Mouse (Mus musculus) retina, embryonic 14.5 days (tissue): ENCODE measurements around the gene Tspan13.

Experiments used
- DNase-seq: peaks from one replicate; pipeline ENCODE4 v3.0.0-alpha.2; 2015; ENCODE audit warnings: low spot score

Gene Tspan13

DNA sequence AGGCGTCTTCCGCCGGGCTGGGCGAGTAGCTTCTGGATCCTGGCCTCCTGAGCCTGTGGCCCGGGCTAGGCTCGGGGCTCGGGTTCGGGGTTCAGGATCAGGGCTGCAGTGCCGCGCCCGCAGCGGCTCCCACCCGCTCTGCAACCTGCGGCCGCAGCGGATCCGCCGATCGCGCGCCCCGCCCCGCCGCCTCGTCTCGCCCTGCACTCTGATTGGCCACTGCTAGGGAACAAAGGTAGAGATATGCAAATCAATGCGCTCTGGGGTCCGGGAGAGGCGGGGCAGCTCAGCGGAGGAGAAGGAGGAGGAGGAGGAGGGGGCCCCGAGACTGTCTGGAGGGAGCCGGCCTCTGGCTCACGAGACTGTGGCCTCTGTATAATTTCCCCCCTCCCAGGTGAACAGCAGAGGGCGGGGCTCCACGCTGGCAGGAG is at the start of gene Tspan13:
Gene Tspan13 (minus strand): TSS at position 153 of the 431 bp plus-strand sequence.
- peak; percentile 92 for DNase-seq

DNA sequence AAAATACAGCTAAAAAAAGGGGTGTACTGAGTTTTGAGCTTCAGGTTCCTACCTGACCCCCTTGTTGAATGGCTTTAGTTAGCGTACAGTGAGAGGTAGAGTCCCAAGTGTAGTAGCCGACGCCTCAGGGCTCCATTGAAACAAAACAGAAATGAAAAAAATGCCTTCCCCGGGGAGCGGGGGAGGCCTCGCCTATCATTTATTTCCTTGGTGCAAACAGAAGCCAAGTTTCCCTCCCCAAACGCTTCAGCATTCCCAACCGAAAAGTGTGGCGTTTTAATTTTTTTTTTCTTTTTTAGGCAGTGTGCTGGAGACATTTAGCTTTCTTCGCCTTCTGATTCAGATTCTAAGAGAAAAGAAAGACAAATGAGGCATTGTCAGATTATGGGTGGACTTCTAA is 49.7 kb upstream of the Tspan13 start:
- no peak for DNase-seq

DNA sequence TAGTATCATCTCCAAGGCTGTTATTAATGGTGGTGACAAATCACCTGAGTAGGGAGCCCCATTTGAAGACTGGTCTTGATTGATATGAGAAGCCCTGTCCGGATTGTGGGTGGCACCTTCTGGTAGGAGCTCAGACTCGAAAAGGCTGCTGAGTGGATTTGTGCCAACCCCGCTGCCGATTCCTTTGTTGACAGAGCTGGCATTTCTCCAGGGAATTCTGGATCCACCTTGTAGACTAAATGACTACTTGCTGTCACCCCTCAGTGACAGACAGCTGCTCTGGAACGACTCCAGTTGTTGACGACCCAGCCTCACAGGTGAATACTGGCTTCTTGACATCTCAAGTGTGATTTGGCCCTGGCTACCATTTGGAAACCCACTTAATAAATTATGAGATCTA is 46.9 kb upstream of the Tspan13 start:
- DNase-seq: no peak

DNA sequence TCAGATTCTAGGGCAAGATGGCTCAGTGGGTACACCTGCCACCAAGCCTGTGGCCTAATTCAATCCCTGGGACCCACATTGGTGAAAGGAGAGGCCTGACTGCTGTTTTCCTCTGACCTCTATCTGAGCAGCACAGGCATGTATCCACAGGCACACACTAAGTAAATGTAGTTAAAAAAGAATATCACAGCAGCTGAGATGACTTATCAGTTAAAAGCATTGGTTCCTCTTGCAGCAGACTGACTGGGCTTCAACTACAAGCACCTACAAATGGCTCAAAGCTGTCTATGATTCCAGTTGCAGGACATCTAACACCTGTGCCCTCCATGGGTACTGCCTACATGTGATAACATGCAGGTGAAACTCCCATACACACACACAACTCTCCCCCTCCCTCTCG is 46.5 kb upstream of the Tspan13 start:
- no peak for DNase-seq

DNA sequence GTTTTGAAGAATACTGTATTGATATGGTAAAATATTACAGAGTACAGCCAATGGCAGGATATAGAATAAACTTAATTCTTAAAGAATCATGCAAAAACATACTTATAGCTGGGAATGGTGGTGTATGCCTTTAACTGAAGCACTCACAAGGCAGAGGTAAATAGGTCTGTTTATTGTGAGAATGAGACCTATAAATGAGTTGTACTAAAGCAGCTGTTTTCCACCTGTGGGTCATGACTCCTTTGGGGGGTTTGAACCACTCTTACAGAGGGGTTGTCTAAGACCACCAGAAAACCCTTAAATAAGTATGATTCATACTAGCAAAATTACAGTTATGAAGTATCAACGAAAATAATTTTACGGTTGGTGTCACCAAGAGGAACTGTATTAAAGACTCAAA is 43.1 kb upstream of the Tspan13 start:
- DNase-seq: no peak

DNA sequence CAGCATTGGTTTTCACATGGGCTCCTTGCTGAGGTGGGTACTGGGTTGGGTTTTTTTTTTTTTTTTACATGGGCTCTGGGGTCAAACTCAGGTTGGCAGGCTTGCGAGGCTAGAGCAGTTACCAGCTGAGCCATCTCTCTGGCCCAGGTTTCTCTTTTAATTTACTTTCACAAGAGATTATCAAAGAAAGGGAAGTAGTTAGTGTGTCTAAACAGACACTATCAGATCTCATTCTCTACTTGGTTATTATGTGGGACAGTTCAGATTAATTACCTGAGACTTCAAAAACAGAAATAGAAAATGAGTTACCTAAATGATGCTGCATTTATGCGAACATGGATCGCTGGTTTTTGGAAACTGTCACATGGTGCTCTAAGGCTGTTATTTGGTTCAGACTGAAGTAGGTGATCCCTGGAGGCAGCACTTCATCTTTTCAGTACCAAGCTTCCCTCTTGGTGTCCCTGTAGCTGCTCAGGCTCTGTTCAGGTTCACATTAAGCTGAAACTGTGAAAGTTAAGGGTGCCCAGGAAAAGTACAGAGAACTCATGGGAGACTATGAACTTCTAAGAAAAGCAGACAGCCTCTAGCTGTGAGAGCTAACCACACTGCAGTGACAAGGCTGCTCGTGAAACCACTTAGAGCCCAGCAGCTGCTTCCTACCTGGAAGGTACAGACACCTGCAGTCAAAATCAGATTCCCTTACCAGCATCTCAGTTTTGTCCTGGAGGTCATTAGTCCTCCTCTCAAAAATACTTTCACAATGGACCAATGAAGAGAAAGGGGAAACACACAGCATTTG is 36.0 kb upstream of the Tspan13 start:
- no peak for DNase-seq

DNA sequence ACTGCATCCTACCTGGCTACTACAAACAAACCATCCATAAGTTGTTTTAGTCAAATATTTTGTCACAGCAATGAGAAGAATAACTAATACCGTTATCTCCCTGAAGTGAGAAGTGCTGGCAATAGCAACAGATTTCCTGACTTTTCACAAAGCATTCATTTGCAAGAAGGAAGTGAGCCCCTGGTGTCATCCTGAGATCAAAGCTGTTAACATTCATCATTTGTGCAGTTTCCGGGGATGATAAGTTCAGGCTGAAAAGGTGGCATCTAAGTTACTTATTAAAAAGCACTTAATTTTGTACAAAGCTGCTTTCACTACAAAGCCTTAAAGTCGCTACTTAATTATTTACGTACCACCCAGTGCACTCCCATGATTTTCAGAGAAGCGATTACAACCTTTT is 30.6 kb upstream of the Tspan13 start:
- no peak for DNase-seq

DNA sequence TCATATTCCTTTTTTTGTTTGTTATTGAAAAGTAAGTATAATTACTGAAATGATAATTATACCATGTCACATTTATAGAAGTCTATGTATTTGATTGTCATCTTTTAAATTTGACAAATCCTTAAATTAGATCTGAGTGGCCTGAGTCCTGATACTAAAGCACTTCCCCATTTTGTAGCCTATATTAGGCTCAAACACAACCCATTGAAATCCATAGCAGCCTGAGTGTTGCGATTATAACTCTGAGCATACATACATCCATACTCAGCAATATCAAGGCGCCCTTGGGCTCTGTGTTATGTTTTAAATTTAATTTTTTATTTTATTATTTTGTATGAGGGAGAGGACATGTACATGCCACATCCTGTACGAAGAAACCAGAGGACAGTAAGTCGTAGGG is 27.9 kb upstream of the Tspan13 start:
- DNase-seq: no peak

DNA sequence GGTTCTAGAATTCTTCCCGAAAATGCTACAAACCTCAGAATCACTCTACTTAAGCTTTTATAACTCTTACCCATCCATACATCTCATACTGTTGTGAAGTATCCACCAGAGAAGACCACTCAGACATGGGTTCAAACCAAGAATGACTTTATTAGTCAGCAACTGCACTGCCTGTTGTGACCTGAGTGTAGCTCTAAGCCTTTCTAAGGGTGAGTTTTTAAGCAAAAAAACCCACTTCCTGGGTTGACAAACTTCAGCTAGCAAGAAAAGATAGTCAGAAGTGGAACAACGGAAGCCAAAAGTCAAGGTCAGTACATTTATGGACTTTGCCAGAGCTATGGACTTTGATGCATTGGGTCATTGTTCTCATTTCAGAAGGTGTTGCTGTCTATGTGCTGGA is 25.2 kb upstream of the Tspan13 start:
- no peak for DNase-seq

DNA sequence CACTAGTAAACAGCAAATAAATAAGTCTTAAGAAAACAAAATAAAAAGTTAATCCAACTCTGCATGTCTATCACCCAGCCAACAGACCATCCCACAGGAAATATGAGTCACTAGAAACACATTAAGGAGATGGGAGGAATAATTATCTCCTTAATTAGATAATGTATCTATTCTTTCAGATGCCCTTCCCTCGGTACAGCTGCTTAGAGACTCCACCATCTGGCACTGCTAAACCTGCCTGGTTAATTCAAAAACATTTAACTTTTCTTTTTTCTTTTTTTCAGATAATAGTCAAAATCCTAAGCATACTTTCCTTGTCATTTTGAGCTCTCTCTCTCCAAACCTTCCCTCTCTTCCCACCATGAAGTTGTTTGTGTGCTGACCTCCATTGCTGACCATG is 23.6 kb upstream of the Tspan13 start:
- DNase-seq: no peak

DNA sequence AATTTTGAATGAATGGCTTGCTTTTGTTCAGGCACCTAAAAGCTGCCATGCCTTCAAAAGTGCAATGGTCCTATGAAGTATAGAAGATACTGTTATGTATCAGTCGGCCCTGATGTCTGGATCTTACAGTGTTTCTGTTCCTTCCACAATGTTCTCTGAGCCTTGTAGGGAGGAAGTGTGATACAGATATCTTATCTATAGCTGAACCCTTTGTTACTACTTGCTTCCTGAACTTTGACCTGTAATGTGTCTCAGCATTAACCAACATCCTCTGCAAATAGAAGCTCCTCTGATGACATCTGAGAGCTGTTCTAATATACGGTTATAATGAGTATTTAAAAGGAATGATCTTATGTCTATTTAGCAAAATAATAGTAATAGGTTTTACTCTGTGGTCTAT is 15.4 kb upstream of the Tspan13 start:
- no peak for DNase-seq

DNA sequence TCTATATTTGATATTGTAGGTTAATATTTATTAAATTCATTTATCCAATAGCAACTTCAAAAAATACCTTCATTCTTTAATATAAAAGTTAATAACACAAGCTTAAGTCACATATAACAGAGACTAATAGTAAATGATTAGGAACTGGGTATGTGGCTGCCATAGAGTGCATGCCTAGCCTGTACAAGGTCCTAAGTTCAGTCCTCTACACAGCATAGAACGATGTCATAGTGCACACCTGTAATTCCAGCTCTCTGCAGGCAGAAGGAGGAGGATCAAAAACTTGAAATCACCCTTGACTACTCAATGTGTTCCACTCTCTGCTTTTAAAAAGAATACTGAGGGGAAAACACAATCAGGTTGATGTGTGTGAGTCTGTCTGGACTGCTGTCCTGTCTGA is 8.0 kb upstream of the Tspan13 start:
- DNase-seq: no peak

DNA sequence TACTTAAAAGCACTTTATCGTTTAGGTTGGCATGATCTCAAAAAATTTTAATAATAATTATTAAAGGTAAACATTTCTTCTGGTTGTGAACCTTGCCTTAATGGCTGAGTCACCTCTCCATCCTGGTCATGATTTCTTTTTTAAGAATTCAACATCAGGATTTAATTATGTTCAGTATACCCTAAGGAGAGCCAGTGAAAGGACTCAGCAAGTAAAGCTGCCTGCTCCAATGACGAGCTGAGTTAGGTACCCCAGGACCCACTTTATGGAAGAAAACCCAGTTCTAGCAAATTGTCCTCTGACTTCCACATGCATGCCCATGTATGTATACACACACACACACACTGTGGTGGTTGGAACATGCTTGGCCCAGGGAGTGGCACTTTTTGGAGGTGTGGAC is 5.3 kb upstream of the Tspan13 start:
- DNase-seq: no peak

DNA sequence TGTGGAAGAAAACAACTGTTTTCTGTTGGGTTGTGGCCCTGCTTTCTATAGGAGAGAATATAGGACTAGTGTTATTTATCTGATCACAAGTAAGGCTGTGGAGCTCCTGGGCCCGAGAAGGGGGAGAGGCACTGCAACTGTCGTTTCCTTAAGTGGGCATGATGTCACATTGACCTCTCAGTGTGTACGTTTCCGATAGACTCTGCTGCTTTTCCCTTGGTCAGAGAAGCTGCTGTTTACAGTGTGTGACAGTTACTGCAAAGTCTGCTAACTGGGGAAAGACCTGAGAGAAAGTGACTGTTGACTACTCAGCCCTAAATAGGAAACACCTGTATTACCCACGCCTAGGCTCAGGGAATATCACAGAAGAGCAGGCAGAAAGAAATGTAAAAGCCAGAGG is 3.9 kb upstream of the Tspan13 start:
- no peak for DNase-seq

DNA sequence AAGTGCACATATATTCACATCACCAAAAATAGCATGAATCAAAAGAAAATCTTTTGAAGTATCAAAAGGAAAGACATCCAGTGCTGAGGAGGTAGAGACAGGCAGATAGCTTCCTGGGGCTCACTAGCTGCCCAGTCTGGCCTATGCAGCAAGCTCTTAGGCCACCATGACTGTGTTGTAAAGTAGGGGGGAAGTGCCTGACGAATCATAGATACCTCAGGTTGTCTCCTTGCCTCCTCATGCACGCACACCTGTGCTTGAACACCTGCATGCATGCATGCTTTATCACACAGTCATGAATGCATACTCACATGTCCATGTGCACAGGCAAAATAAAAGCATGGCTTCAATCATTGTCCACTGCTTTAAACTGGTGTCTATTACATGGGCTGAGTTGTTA is 2.4 kb upstream of the Tspan13 start:
- no peak for DNase-seq

DNA sequence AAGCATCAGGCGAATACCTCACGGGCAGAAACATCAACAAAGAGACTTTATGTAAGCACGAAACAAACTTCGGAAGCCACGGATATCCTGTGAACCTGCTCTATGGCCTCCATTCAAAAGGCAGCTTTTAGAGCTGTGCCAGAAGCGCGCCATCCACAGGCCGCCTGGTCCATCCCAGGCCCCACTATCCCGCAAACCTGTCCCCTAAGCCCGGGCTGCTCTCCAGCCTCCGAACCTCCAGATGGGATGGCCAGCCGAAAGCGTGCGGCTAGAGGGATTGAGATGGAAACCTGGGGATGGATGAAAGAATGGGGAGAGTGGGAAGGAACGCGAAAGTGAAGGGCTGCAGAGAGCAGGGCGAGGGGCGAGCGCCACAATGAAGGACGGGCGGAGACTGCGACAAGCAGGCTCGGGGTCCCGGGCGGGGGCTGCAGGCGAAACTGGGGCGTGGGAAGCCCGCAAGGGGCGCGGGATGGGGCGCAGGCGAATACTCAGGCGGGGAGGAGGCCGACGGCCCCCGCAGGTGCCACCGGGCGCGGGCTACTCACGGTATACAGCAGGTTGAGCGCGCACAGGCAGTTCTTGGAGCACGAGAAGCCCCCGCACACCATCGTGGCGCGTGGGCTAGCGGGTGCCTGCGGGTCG is 475 bp downstream of the Tspan13 start:
- peak; percentile 73 for DNase-seq

DNA sequence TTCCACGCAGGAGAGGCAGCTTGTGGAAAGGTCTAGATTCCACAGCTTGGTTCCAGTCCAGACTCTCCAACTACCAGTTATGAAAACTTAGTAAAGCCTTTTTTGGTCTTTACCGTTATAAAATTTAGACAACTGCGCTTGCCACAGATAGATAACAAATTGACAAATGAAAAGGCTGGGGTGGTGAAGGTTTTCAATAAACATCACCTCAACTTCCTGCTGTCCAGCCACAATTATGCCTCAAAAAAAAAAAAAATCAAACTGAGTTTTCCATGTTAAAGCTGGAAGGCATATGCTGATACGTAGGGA is 1.1 kb downstream of the Tspan13 start:
- no peak for DNase-seq

DNA sequence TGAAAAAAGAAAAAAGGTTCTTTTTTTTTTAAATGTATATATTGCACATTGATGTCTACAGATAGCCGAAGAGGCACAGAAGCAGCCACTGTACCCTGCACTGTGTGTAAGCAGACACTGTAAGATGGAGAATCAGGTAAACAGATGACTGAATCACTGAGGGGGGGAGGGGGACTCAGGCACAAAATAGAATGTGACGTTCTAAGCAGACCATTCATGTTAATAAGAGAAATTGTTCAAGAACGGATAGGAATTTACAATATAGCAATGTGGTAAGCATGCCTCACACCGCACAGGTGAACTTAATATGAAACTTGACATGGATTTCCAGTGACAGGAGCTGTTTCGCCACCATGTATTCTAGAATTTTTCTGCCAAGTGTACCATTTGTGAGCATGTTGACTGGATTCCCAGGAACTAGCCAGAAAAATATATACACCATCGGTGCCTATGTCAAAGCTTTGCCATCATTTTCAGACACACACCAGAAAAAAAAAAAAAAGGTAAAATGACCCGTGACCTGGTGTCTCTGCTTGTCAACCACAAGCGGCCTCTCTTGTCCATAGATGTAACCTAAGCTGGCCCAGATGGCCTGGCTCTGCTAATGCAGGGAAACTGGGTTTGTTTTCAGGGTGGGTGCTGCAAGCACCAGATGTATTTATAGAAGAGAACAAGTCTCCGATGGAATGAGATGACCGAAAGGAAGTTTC is 1.6 kb downstream of the Tspan13 start:
- peak; percentile 15 for DNase-seq

DNA sequence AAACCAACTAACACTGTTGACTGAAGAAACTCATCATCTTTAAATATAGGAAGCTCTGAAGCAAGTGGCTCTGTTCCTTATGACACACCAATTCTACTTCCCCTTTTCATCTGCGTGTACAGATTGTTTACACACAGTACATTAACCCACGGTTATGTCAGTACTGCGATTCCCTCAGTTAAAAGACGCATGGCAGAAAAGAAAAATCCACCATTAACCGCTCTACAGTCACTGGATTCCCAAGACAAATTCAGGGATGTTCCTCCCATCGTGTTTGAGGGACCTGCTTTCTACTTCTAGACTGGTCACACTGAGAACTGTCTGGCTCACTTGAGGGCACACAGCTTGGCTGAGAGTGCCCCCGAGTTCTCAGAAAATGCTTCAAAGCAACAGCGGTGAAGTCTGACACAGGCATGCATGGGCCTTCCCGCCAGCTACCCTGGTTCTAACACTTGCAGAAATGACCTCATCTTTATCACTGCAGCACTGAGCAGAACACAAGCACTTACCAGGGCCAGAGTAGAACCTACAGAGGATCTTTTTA is 2.7 kb downstream of the Tspan13 start:
- DNase-seq: no peak

DNA sequence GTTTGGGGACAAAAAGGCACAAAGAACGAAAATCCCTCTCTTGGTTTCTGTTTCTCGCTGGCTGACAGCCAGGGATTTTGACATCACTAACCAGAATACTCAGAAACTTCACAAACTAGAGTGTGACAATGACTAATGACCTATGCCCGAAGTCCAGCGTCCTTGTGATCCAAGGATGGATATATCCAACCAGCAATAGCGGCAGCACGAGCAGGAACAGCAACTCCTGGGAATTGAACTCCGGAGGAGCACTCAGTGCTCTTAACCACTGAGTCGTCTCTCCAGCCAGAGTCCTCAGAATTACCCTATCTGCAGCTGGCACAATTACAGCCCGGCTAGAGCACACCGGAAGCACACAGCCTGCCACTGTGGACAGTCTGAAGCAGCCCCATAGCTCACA is 5.5 kb downstream of the Tspan13 start:
- no peak for DNase-seq

DNA sequence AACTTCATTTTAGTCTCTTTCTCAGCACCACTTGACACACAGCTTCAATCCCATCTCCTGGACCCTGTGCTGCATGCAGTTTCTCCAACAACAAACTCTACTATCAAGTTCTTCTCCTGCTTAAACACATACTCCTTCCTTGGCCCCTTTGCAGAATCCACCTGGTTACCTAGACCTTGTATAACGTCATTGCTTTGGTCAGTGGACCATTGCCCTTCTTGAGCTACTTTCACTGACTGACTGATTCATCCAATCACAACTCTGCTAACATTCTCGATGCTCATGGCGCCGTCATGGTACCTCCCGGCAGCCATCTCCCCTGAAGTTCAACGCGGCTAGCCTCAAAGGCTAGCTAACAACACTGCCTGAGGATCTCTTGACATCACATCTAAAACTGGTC is 6.2 kb downstream of the Tspan13 start:
- DNase-seq: no peak

DNA sequence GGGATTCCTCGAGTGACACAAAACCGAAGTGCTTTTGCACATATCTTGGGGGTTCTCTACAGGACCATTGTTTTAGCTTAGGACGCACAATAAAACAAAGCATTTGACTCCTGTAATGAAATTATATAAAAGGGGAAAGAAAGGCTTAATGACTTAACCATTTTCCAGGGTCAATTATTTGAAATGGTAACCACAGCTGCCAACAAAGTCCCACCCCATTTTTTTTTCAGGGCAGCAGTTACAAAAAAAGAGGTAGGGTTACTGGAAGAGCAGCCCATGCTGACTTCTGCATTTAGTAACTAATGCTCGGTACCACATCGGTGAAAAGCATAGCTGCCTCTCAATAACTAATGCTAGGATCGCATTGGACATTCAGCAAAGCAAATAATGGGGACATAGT is 6.8 kb downstream of the Tspan13 start:
- no peak for DNase-seq

DNA sequence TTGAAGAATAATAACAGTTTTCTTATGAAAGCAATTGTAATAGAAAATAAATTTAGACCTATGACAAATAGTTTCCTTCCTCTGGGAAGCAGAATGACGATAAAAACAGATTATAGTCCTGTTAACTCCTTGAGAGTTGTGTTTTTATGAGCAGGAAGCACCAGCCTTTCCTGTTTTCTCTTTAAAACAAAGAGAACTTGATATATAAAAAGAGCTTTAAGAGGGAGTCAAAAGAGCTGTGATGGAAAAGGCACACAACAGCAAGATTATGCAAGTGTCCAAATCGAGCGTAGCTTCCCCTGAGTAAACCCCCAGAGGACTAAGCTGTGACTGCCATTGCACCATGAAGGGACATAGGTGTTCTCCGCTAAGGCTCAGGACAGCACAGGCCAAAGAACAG is 9.9 kb downstream of the Tspan13 start:
- no peak for DNase-seq
